Mouse (Mus musculus): ENCODE results near the gene Fbxl3. TPM values are rescaled to one million over a fixed set of nuclear protein-coding genes. Genes with fewer than 3 reads are reported as not detected.

Fbxl3 gene
- polyA plus RNA-seq, 1 experiment from 2014 or later: 23.5 TPM

DNA sequence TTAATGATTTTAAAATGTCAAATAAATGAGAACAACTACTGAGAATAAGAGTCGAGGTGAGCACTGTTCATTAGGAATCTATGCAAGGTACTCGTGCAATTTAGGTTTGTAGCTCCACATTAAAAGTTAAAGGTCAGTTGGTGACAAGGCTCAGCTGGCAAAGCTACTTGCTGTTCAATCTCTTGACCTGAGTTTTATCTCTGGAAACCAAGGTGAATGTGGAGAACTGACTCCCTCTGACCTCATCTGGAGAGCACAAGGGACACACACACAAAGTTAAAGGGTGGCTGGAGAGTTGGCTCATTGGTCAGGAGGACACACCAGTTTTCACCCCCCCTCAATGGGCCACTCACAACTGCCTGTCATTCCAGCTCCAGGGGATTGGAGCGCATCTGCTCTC lies 1.8 kb upstream of the Fbxl3 start:
- no peak overlapping the region for H3K4me2 ChIP-seq (replicated peaks; ENCODE audit: low read depth, low read length)
- H3K9me3 ChIP-seq (ENCODE audit: low read length): no peaks in the 10 kb centered on the region
- H3K27ac ChIP-seq (ENCODE audit: low read length): 0 out of 2 replicates have a peak overlapping the region, but pooled peaks have one; percentile 34
- no peaks in the 10 kb centered on the region for H3K27me3 ChIP-seq (ENCODE audit: insufficient read depth, low read length)
- peaks cover 22% of the 10 kb centered on the region for H3K4me1 ChIP-seq (ENCODE audit: insufficient read depth, low read length)
- no peaks in the 10 kb centered on the region for H3K36me3 ChIP-seq (ENCODE audit: insufficient read depth, low read length)
- H3K9ac ChIP-seq (replicated peaks; ENCODE audit: low read length): no peak overlapping the region
- WGBS: 62% methylated on average over 3 of the region's 3 CpGs
- ATAC-seq (ENCODE audit: low FRiP score, low TSS enrichment): no peak
- no peak overlapping the region for H3K4me3 ChIP-seq (ENCODE audit: low read length)

DNA sequence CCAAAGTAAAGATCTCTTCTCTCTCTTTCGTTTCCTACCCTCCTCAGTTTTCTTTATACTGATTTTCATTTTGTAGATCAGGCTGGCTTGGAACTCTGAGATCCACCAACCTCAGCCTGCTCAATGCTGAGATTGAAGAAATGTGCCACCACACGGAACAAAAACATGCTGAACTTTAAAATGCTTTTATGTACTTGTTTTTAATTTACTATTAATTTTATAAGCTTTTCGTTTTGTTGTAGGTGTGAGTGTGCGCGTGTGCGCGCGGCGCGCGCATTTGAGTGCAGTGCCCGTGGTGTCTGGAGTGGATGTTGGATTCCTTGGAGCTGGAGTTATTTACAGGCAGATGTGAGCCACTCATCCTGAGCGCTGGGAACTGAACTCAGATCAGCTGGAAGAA lies 930 bp upstream of the Fbxl3 start:
- Histone ChIP-seq H3K4me1 (ENCODE audit: insufficient read depth, low read length) (peaks cover 24% of the 10 kb centered on the region), H3K36me3 (ENCODE audit: insufficient read depth, low read length) (peaks cover under 1% of the 10 kb centered on the region; the same call in 1 of the 2 replicates), H3K4me2 (replicated peaks; ENCODE audit: low read depth, low read length) (peak overlapping the region; percentile 73), H3K27me3 (ENCODE audit: insufficient read depth, low read length) (no peaks in the 10 kb centered on the region), H3K27ac (ENCODE audit: low read length) (no peak overlapping the region), H3K4me3 (ENCODE audit: low read length) (no peak overlapping the region), H3K9ac (replicated peaks; ENCODE audit: low read length) (no peak overlapping the region), H3K9me3 (ENCODE audit: low read length) (no peaks in the 10 kb centered on the region)
- no peak for ATAC-seq (ENCODE audit: low FRiP score, low TSS enrichment)
- WGBS: 81% methylated on average over 13 of the region's 13 CpGs

DNA sequence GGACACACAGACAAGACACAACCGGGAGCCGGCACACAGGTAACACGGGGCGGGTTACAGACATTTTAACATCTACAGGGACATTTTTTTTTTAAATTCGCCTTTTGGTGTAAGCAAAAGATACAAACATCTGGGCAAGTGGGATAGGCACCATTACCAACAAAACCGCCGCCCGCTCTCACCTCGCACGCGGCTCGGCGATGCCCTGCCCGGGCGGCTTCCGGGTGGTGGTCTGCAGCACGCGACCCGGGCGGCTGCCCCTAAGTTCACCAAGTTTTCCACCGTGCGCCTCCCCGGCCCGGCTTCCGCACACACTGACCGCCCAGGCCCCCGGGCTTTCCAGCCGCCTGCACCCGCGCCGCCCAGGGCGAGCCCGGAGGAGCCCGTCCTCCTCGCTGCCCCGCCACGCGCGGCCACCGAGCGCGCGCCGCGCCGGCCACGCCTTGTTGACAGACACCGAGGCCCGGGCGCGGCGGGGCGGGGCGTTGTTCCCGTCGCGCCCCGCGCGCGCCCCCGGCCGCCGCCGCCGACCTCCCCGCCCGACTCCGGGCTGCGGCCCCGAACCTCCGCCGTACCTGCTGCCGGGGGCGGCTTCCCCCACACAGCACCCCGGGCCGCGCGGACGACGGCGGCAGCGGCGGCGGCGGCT lies 655 bp downstream of the Fbxl3 start:
- Histone ChIP-seq H3K9me3 (ENCODE audit: low read length) (no peaks in the 10 kb centered on the region), H3K27me3 (ENCODE audit: insufficient read depth, low read length) (no peaks in the 10 kb centered on the region), H3K4me3 (ENCODE audit: low read length) (peak overlapping the region; percentile 81), H3K4me2 (replicated peaks; ENCODE audit: low read depth, low read length) (peak overlapping the region; percentile 73), H3K4me1 (ENCODE audit: insufficient read depth, low read length) (peaks cover 24% of the 10 kb centered on the region), H3K9ac (replicated peaks; ENCODE audit: low read length) (peak overlapping the region; percentile 100), H3K27ac (ENCODE audit: low read length) (peak overlapping the region; percentile 99), H3K36me3 (ENCODE audit: insufficient read depth, low read length) (peaks cover 5% of the 10 kb centered on the region; the same call in 1 of the 2 replicates)
- peak; percentile 81 for ATAC-seq (ENCODE audit: low FRiP score, low TSS enrichment)
- 0% methylated on average over 42 of the region's 86 CpGs for WGBS

DNA sequence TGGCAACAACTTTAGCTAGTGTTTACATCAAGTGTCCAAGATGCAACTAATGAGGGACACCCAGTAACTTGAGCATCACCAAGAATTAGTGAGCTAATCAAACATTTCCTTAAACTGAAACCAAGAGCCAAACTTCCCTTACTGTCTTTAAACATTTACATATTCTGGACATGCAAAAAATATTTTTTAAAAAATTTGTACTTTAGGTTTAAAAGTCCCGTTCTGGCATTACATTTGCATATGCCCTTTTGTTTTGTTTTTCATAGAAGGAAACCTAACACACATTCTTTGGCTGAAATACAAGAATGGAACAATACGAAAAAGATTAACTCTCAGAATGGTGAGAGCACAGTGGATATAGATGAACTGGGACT lies 1.2 kb downstream of the Fbxl3 start:
- Histone ChIP-seq H3K9ac (replicated peaks; ENCODE audit: low read length) (peak overlapping the region; percentile 100), H3K27ac (ENCODE audit: low read length) (peak overlapping the region; percentile 99), H3K4me2 (replicated peaks; ENCODE audit: low read depth, low read length) (peak overlapping the region; percentile 73), H3K4me3 (ENCODE audit: low read length) (peak overlapping the region; percentile 81), H3K9me3 (ENCODE audit: low read length) (no peaks in the 10 kb centered on the region), H3K4me1 (ENCODE audit: insufficient read depth, low read length) (peaks cover 24% of the 10 kb centered on the region), H3K27me3 (ENCODE audit: insufficient read depth, low read length) (no peaks in the 10 kb centered on the region), H3K36me3 (ENCODE audit: insufficient read depth, low read length) (peaks cover 5% of the 10 kb centered on the region; the same call in 1 of the 2 replicates)
- no peak for ATAC-seq (ENCODE audit: low FRiP score, low TSS enrichment)
- WGBS: 2% methylated on average over 2 of the region's 2 CpGs

DNA sequence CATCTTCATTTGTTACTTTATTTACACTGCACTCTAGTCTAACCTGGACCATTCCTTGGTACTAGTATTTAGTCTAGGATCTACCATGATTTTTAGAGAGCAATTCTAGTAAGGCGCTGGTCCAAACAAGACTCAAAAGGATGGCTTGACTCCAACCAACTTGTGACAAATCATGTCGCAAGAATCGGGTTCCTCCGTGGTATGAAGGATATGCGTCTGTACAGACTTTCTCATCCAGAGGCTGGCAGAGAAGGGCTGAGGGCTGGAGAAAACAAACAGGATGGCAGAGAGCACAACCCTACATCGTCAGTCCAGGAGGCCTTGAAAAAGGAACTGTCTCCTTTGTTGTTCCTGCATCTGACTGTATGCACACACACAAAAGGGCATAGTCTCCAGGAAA lies 2.7 kb downstream of the Fbxl3 start:
- Histone ChIP-seq H3K4me2 (replicated peaks; ENCODE audit: low read depth, low read length) (no peak overlapping the region), H3K9ac (replicated peaks; ENCODE audit: low read length) (no peak overlapping the region), H3K36me3 (ENCODE audit: insufficient read depth, low read length) (peaks cover 10% of the 10 kb centered on the region; the same call in 1 of the 2 replicates), H3K27ac (ENCODE audit: low read length) (no peak overlapping the region), H3K9me3 (ENCODE audit: low read length) (no peaks in the 10 kb centered on the region), H3K4me1 (ENCODE audit: insufficient read depth, low read length) (peaks cover 19% of the 10 kb centered on the region), H3K27me3 (ENCODE audit: insufficient read depth, low read length) (no peaks in the 10 kb centered on the region), H3K4me3 (ENCODE audit: low read length) (no peak overlapping the region)
- no peak for ATAC-seq (ENCODE audit: low FRiP score, low TSS enrichment)
- WGBS: 84% methylated on average over 6 of the region's 6 CpGs

DNA sequence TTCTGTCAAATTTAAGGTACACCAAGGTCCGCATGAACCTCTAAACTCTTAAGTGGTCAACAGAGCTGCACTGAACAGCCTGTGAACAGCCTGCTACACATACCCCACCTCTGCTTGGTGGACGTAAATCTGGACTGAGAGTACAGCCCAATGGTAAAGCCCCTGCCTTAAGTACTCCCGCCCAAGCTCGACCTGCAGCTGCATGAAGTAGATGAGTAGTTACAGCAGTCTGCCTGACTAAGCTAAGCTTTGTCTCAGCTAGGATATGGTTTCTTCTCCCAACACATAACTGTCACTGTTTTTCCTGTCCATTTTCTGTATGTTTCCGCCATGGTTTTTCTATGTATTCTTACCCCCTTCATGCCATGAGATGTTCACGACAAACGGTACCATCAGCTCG lies 3.5 kb downstream of the Fbxl3 start:
- 90% methylated on average over 8 of the region's 8 CpGs for WGBS
- ATAC-seq (ENCODE audit: low FRiP score, low TSS enrichment): no peak
- Histone ChIP-seq H3K4me1 (ENCODE audit: insufficient read depth, low read length) (peaks cover 15% of the 10 kb centered on the region), H3K4me2 (replicated peaks; ENCODE audit: low read depth, low read length) (no peak overlapping the region), H3K27me3 (ENCODE audit: insufficient read depth, low read length) (no peaks in the 10 kb centered on the region), H3K27ac (ENCODE audit: low read length) (no peak overlapping the region), H3K4me3 (ENCODE audit: low read length) (no peak overlapping the region), H3K9me3 (ENCODE audit: low read length) (no peaks in the 10 kb centered on the region), H3K36me3 (ENCODE audit: insufficient read depth, low read length) (peaks cover 18% of the 10 kb centered on the region; the same call in 1 of the 2 replicates), H3K9ac (replicated peaks; ENCODE audit: low read length) (no peak overlapping the region)

DNA sequence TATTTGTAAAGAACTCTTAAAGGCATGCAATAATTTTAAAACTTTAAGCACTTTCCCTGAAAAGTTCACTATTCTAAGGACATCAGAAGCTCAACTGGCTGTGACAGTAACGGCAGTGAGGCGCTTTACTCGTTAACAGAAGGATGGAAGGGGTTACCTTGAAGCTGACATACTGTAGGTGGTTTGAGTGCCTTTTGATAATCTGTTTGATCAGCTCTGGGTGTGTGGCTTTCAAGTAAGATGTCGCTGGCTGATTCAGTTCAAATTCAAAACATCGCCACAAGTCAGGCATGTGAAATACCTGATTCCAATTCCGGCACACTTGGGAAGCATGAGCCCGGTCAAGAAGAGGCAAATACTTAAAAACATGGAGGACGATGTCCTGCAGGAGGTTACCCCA lies 4.3 kb downstream of the Fbxl3 start:
- peaks cover 19% of the 10 kb centered on the region; the same call in 1 of the 2 replicates for H3K36me3 ChIP-seq (ENCODE audit: insufficient read depth, low read length)

DNA sequence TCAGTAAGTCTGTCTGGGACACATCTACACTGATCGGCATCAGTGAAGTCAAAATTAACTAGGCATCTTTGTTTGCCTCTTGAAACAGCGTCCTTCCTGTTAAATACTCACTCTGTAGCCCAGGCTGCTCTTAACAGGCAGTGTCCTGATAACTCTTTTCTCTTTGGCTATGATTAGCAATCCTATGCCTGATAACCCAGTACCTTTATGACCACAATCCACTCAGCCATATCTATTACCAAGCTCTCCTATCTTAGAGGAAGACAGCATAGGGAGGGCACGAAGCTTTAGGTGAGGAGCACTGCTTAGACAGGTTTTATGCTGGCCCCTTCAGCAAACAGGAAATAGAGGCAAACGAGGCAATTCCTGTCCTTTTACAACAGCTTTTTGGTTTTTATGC lies 5.7 kb downstream of the Fbxl3 start:
- H3K4me1 ChIP-seq (ENCODE audit: insufficient read depth, low read length): peaks cover 15% of the 10 kb centered on the region
- peaks cover 26% of the 10 kb centered on the region; the same call in 1 of the 2 replicates for H3K36me3 ChIP-seq (ENCODE audit: insufficient read depth, low read length)
- no peaks in the 10 kb centered on the region for H3K9me3 ChIP-seq (ENCODE audit: low read length)
- no peak overlapping the region for H3K4me2 ChIP-seq (replicated peaks; ENCODE audit: low read depth, low read length)
- ATAC-seq (ENCODE audit: low FRiP score, low TSS enrichment): no peak
- H3K4me3 ChIP-seq (ENCODE audit: low read length): no peak overlapping the region
- no peak overlapping the region for H3K9ac ChIP-seq (replicated peaks; ENCODE audit: low read length)
- H3K27ac ChIP-seq (ENCODE audit: low read length): no peak overlapping the region
- H3K27me3 ChIP-seq (ENCODE audit: insufficient read depth, low read length): no peaks in the 10 kb centered on the region
- WGBS: 53% methylated on average over 4 of the region's 4 CpGs

More for the DNA sequence above, 4.3 kb downstream of the Fbxl3 start:
- H3K9me3 ChIP-seq (ENCODE audit: low read length): no peaks in the 10 kb centered on the region
- no peak overlapping the region for H3K27ac ChIP-seq (ENCODE audit: low read length)
- no peak for ATAC-seq (ENCODE audit: low FRiP score, low TSS enrichment)
- no peak overlapping the region for H3K9ac ChIP-seq (replicated peaks; ENCODE audit: low read length)
- H3K4me3 ChIP-seq (ENCODE audit: low read length): no peak overlapping the region
- 86% methylated on average over 8 of the region's 8 CpGs for WGBS
- no peak overlapping the region for H3K4me2 ChIP-seq (replicated peaks; ENCODE audit: low read depth, low read length)
- H3K4me1 ChIP-seq (ENCODE audit: insufficient read depth, low read length): peaks cover 15% of the 10 kb centered on the region
- no peaks in the 10 kb centered on the region for H3K27me3 ChIP-seq (ENCODE audit: insufficient read depth, low read length)

DNA sequence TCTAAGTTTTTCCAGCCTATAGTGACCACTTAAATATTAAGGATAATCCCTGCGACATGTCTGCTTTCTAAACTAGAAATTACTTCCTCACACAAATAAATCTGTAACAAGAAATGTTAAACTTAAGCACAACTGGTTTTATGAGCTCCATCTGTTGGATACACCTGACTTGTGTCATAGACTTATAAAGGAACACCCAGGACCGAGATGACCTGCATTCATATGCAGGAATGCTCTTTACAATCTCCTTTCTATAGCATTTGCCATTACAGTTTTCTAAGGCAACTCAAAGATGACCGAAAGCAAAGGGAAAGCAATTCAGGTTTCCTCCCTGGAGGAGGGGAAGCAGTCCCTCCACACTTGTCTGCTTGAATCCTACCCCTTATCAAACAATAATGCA lies 6.1 kb downstream of the Fbxl3 start:
- Histone ChIP-seq H3K4me3 (ENCODE audit: low read length) (no peak overlapping the region), H3K27me3 (ENCODE audit: insufficient read depth, low read length) (no peaks in the 10 kb centered on the region), H3K9ac (replicated peaks; ENCODE audit: low read length) (no peak overlapping the region), H3K4me2 (replicated peaks; ENCODE audit: low read depth, low read length) (no peak overlapping the region), H3K36me3 (ENCODE audit: insufficient read depth, low read length) (peaks cover 29% of the 10 kb centered on the region), H3K27ac (ENCODE audit: low read length) (no peak overlapping the region), H3K9me3 (ENCODE audit: low read length) (no peaks in the 10 kb centered on the region), H3K4me1 (ENCODE audit: insufficient read depth, low read length) (peaks cover 15% of the 10 kb centered on the region)
- ATAC-seq (ENCODE audit: low FRiP score, low TSS enrichment): no peak
- 76% methylated on average over 3 of the region's 3 CpGs for WGBS

DNA sequence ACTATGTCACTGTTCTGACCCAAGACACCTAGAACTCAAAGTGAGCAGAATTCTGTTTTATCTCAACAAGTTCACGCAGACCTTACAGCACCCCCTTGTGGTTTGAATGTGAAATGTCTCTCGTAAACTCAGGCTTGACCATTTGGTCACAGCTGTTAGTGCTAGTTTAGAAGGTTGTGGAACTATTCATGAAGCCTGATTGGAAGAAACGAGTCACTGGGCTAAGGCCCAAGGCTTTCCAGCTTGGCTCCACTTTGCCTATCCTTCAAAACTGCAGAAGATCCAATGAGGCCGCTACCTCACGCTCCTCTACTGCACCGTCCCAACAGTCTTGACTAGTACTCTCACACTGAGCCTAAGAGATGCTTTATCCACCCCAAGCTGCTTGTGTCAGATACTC lies 10.7 kb downstream of the Fbxl3 start:
- H3K9ac ChIP-seq (replicated peaks; ENCODE audit: low read length): no peak overlapping the region

More for the DNA sequence above, 10.7 kb downstream of the Fbxl3 start:
- ATAC-seq (ENCODE audit: low FRiP score, low TSS enrichment): 0 out of 2 replicates have a peak, but pooled peaks have one; percentile 59
- 78% methylated on average over 6 of the region's 6 CpGs for WGBS
- Histone ChIP-seq H3K9me3 (ENCODE audit: low read length) (no peaks in the 10 kb centered on the region), H3K4me3 (ENCODE audit: low read length) (no peak overlapping the region), H3K4me2 (replicated peaks; ENCODE audit: low read depth, low read length) (no peak overlapping the region), H3K36me3 (ENCODE audit: insufficient read depth, low read length) (peaks cover 49% of the 10 kb centered on the region), H3K27me3 (ENCODE audit: insufficient read depth, low read length) (no peaks in the 10 kb centered on the region), H3K27ac (ENCODE audit: low read length) (no peak overlapping the region), H3K4me1 (ENCODE audit: insufficient read depth, low read length) (no peaks in the 10 kb centered on the region)
